Mouse (Mus musculus) E14TG2a.4 (cell line): Measurements from ENCODE around the gene Clstn3.
"Not testable (repeated sequence)": the region's sequence is repeated elsewhere in the genome, so short reads cannot be mapped to it uniquely, and the experiment has no call there.

ENCODE experiments used
- H3K27me3 ChIP-seq: 2 replicates; pipeline ENCODE4 v1.6.1; 2014; ENCODE audit warnings: low read length, control low read depth; ENCODE audit not compliant: insufficient read depth
- H3K36me3 ChIP-seq: 2 replicates; pipeline ENCODE4 v1.6.1; 2014; ENCODE audit warnings: low read length, control low read depth; ENCODE audit not compliant: insufficient read depth
- H3K4me1 ChIP-seq: replicated peaks from 2 replicates; pipeline ENCODE4 v1.6.1; 2014; ENCODE audit warnings: low read depth, low read length, control low read depth
- H3K4me3 ChIP-seq: replicated peaks from 2 replicates; pipeline ENCODE4 v1.5.1; 2014; ENCODE audit warnings: mild to moderate bottlenecking, low read length
- H3K9me3 ChIP-seq: 2 replicates; pipeline ENCODE4 v1.6.1; 2014; ENCODE audit warnings: low read length, control low read depth
- CTCF ChIP-seq: conservative IDR thresholded peaks from 2 replicates; pipeline ENCODE4 v1.5.1; 2014; ENCODE audit warnings: low read length
- NANOG ChIP-seq: IDR thresholded peaks from 2 replicates; pipeline ENCODE4 v1.6.1; 2014; ENCODE audit warnings: borderline replicate concordance, low read length, mixed read lengths
- POU5F1 ChIP-seq: IDR thresholded peaks from 2 replicates; pipeline ENCODE4 v1.6.1; 2014; ENCODE audit warnings: low read length, borderline replicate concordance

Gene Clstn3

GRCm38 (mm10) chr6:124476216-124476615, 11.6 kb upstream of the Clstn3 start:
- TF ChIP-seq POU5F1, result no peak
- no peak for TF ChIP-seq NANOG
- TF ChIP-seq CTCF, result no peak
- Histone ChIP-seq H3K27me3 (no peaks in the 10 kb centered on the region), H3K36me3 (peaks cover 17% of the 10 kb centered on the region), H3K9me3 (no peaks in the 10 kb centered on the region), H3K4me1 (peaks cover 73% of the 10 kb centered on the region), H3K4me3 (peak overlapping the region; percentile 90)

- H3K36me3 ChIP-seq, result peaks cover 17% of the 10 kb centered on the region
- not testable (repeated sequence) for H3K27me3 ChIP-seq, H3K9me3 ChIP-seq
- H3K4me3 ChIP-seq, result peak overlapping the region; percentile 90
- peaks cover 66% of the 10 kb centered on the region for H3K4me1 ChIP-seq
Measured at GRCm38 (mm10) chr6:124475335-124476075, 10.9 kb upstream of the Clstn3 start.

GRCm38 (mm10) chr6:124474621-124475020, 10.0 kb upstream of the Clstn3 start:
- H3K4me3 ChIP-seq, result peak overlapping the region; percentile 90

GRCm38 (mm10) chr6:124472801-124473200, 8.2 kb upstream of the Clstn3 start:
- Histone ChIP-seq H3K4me1 (peaks cover 40% of the 10 kb centered on the region), H3K27me3 (peaks cover 13% of the 10 kb centered on the region), H3K4me3 (peak overlapping the region; percentile 21; the same call in 1 of the 2 replicates), H3K9me3 (no peaks in the 10 kb centered on the region), H3K36me3 (peaks cover 17% of the 10 kb centered on the region)
- peak; percentile 100 for TF ChIP-seq CTCF
- TF ChIP-seq POU5F1, result no peak
- no peak for TF ChIP-seq NANOG

More at GRCm38 (mm10) chr6:124474621-124475020, 10.0 kb upstream of the Clstn3 start:
- H3K4me1 ChIP-seq, result peaks cover 58% of the 10 kb centered on the region
- no peaks in the 10 kb centered on the region for H3K9me3 ChIP-seq
- H3K36me3 ChIP-seq, result peaks cover 17% of the 10 kb centered on the region
- TF ChIP-seq NANOG, result no peak
- no peak for TF ChIP-seq POU5F1
- no peak for TF ChIP-seq CTCF
- peaks cover 11% of the 10 kb centered on the region for H3K27me3 ChIP-seq

GRCm38 (mm10) chr6:124471783-124472638, 7.4 kb upstream of the Clstn3 start:
- Histone ChIP-seq H3K4me1 (peaks cover 32% of the 10 kb centered on the region), H3K36me3 (peaks cover 11% of the 10 kb centered on the region), H3K27me3 (peaks cover 13% of the 10 kb centered on the region)
- H3K4me3 ChIP-seq, H3K9me3 ChIP-seq: not testable (repeated sequence)

GRCm38 (mm10) chr6:124471121-124471520, 6.5 kb upstream of the Clstn3 start:
- Histone ChIP-seq H3K27me3 (peaks cover 18% of the 10 kb centered on the region), H3K36me3 (peaks cover 2% of the 10 kb centered on the region), H3K4me1 (peaks cover 25% of the 10 kb centered on the region), H3K4me3 (no peak overlapping the region), H3K9me3 (no peaks in the 10 kb centered on the region)
- TF ChIP-seq NANOG (no peak), CTCF (no peak), POU5F1 (no peak)

- TF ChIP-seq NANOG, result no peak
- no peak for TF ChIP-seq CTCF
- TF ChIP-seq POU5F1, result no peak
- H3K4me1 ChIP-seq, result peaks cover 26% of the 10 kb centered on the region
- H3K36me3 ChIP-seq, result no peaks in the 10 kb centered on the region; the same call in 1 of the 2 replicates
- no peaks in the 10 kb centered on the region for H3K9me3 ChIP-seq
- peaks cover 67% of the 10 kb centered on the region for H3K27me3 ChIP-seq
- H3K4me3 ChIP-seq, result peak overlapping the region; percentile 78; the same call in 1 of the 2 replicates
Measured at GRCm38 (mm10) chr6:124465729-124466128, 1.1 kb upstream of the Clstn3 start.

- H3K4me1 ChIP-seq, result peaks cover 26% of the 10 kb centered on the region
- H3K9me3 ChIP-seq, result no peaks in the 10 kb centered on the region
- TF ChIP-seq POU5F1 (no peak), NANOG (no peak)
- H3K4me3 ChIP-seq, result peak overlapping the region; percentile 78
- H3K36me3 ChIP-seq, result no peaks in the 10 kb centered on the region; the same call in 1 of the 2 replicates
- peaks cover 63% of the 10 kb centered on the region for H3K27me3 ChIP-seq
Measured at GRCm38 (mm10) chr6:124465299-124465698, 705 bp upstream of the Clstn3 start.
